Mouse (Mus musculus) CD8-positive naive resting alpha-beta T cell, adult 2 months (primary cell): ENCODE measurements around the gene Ankzf1.
"Not testable (repeated sequence)": the region's sequence is repeated elsewhere in the genome, so short reads cannot be mapped to it uniquely, and the experiment has no call there.

Experiments
- DNase-seq, 2 experiments: peaks; one replicate each; pipeline ENCODE4 v3.0.0; 2022; ENCODE audit warnings: low read depth in 2 of 2, low spot score in 2 of 2

The Ankzf1 gene

DNA sequence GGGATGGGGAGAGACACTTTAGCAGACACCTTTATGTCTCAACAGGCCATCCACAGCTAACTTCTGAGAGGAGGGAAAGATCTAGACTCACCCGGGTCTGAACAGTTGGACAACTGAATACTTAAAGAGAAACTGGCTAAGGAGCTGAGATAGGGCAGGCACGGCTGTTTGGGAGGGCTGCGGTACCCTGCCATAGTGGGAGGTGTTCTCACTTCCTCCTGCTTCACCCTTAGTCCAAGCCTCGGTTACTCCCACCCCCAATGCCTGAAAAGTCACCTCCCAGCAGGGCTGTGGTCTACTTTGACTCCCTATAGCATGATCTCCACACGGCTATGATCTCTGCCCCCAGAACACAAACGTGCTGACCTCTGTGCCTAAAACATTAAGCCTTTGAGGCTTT, 31.6 kb downstream of the Ankzf1 start:
- no peak for DNase-seq

DNA sequence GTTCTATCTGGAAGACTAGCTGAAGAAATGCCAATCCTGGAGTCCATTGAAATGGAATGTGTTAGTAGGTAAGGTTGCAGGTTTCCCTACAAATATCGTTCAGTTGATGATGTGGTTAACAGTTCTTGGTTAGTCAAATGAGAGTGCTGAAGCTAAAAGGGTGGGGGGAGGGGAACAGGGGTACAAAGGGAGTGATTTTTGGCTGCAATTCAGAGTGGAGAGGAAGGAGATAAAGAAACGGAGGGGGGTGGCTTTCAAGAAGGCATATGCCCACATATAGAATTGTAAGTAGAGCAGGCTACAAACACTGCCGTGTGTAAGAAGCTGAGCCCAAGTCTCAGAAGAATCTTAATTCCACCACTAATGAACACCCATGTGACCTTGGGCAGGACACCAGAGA, 33.5 kb downstream of the Ankzf1 start:
- DNase-seq = no peak

DNA sequence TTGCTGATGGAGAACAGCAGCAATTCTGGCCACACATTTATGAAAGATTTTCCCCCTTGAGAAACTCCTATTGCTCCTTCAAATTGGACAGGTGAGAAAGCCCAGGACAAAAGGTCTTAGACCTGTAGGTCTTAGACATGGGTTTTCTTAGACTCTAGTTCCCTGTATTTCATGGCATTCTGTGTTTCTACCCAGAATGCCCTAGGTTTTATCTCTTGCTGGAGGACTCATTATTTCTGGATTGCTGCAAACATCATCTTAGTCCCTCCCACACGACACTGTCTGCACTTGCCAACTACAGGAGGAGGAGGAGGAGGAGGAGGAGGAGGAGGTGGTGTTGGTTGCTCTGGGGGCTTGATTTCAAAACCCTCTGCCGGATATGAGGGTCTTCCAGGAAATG, 34.2 kb downstream of the Ankzf1 start:
- no peak for DNase-seq

DNA sequence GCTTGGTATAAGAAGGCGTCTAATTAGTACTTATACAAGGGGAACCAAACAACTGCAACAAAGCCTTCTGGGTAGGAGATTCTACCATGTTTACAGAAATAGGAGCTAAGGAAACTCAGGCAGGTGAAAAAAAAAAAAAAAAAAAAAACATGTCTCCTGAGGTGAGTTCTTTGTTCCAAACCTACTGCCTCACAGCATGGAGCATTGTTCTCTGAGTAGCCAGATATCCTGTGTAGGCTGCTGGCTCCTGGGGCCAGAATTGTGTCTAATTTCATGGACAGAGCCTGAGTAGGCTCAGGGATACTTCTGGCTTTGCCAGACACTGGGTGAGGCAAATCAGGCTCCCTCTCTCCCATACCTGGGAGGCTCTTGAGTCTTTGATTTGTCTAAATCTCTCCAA, 35.7 kb downstream of the Ankzf1 start:
- no peak for DNase-seq

DNA sequence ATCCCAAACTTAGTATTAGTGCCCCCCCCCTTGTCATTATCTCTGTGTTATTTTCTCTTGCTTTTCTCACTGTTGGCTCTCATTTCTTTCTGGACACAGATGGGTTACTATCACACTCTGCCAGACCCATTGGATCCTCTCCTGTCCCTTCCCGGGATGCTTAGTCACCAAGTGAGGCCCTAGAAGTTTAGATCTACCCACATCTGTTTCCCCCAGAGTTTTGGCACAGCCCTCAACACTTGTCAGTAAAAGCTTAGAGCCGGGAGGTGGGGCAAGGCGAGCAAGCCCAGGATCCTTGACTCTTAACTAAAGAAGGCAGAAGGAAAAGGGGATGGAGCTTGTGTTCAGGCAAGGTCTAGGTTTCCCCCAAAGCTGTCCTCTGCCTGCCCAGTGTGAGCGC, 37.2 kb downstream of the Ankzf1 start:
- DNase-seq = no peak

DNA sequence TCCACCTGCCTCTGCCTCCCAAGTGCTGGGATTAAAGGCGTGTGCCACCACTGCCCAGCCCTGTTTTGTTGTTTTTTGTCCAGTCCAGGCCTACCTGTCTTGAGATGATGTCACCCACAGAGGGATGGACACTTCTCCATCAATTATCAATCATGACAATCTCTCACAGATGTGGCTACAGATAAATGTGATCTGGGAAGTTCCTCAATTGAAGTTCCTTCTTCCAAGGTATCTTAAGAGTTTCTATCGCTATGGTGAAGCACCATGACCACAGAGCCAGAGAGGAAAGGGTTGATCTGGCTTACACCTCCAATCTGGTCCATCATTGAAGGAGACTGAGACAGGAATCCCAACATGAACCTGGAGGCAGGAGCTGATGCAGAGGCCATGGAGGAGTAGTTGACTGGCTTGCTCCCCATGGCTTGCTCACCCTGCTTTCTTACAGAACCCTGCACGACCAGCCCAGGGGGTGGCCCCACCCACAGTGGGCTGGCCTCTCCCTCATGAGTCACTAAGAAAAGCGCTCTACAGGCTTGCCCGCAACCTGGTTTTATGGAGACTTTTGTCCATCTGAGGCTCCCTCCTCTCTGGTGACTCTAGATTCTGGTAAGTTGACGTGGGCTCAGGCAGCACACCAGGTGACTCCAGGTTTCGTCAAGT, 38.5 kb downstream of the Ankzf1 start:
- DNase-seq = no peak

DNA sequence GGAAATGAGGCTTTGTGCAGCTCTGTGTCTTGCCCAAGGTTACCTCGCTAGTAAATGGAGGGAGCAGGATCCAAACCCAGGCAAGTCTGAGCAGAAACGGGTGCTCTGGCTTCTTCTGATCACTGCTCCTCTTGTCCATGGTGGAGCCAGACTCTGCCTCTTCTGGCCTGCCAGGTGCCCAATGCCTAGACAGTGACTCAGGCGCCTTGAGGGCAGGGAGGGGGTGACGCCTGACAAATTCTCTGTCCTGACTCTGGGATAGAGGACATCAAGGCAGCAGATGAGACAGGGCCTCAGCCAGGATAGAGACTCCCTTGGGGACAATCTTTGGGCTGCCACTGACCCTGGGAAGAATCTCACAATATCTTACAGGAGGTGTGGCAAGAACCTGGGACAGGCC, 39.3 kb downstream of the Ankzf1 start:
- no peak for DNase-seq

DNA sequence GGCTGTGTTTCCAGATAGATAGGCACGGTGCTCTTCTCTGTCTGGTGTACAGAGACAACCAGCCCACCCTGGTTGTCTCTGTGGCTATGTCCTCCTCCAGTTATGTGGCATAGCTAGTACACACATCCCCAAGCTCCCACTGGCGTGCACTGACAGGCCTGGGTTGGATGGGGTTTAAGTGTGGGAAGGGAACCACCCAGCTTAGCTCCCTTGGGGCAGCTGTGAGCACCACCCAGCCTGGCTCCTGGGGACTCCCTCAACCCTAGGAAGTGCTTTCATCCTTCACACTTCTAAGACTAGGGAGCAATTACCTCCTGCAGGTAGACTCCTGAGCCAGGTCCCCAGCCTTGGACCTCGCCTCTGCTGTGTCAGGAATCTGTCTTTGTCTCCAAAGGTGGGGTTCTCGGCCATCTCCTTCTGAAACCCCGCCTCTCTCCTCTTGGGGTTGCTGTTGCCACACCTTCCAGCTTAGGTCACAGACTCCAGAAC, 39.8 kb downstream of the Ankzf1 start, which contains the start of gene A630095N17Rik:
Gene A630095N17Rik (minus strand): TSS at position 439 of the 489 bp plus-strand sequence.
- no peak for DNase-seq

DNA sequence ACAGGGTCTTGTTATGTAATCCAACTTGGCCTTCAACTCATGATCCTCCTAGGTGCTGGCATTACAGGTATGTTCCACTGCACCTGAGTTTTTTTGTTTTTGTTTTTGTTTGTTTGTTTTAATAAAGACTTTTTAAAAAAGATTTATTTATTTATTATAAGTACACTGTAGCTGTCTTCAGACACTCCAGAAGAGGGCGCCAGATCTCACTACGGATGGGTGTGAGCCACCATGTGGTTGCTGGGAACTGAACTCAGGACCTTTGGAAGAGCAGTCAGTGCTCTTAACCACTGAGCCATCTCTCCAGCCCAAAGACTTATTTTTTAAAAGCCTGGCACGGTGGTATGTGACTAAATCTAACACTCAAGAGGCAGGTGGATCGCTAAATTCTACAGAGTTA, 40.5 kb downstream of the Ankzf1 start:
- not testable (repeated sequence) for DNase-seq

DNA sequence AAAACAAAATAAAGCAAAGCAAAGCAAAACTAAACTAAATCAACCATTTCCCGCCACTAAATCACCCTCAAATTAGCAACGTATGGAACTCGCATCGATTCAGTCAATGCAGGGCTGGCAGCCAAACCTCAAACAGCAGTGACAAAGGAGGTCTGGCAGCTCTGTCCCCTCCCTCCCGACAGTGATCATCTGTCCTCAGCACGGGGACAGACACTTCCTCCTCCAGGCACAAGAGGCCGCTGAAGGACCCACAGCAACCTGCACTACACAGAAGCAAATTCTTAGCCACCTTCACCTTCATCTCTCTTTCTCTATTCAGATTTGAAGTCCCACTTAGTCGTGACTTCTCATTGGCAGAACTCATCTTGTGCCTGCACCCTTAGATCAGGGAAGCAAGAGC, 42.7 kb downstream of the Ankzf1 start:
- DNase-seq = peak; percentile 64 to 69

DNA sequence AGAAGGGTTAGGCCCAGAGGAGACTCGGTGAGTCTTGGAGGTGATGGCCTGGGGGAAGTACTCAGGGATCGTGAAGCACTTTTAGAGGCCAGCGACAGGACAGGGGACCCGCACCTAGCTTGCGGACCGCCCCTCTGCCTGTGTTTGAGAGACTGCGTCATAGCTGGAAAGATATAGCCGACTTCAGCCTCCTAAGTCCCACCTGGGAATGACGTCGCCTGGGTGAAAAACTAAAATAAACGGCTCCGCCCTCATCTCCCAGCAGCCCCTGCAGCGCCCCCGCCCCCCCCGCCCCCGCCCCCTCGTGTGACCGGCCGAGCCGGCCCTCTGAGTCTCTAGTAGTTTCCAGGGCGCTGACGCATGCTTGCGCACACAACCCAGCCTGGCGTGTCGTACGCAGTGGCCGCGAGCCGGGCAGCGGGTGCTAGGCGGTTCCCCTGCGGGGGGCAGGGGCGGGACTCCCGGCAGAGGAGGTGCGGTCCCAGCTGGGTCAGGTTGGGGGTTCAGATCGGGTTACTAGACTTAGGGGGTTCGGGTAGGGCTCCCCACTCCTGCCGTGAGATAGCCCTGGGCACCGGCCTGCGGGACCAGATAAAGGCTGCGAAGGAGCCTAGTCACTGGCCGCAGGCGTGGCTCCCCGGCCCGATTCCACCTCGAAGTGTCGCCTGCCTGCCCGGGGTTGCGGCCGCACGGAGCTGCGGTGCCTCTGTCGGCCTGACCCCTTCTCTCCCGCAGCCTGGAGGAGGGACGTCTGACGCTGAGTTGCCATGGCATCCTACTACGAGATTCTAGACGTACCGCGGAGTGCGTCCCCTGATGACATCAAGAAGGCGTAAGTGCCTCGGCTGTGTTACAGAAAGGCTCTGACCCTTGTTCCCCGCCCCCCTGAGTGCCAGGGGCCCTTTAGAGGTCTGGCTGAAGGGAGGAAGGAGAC, 44.4 kb downstream of the Ankzf1 start, which contains the start of gene Dnajb2:
Gene Dnajb2 (plus strand): TSS at position 290 of the 934 bp plus-strand sequence.
- peak; percentile 76 to 77 for DNase-seq

DNA sequence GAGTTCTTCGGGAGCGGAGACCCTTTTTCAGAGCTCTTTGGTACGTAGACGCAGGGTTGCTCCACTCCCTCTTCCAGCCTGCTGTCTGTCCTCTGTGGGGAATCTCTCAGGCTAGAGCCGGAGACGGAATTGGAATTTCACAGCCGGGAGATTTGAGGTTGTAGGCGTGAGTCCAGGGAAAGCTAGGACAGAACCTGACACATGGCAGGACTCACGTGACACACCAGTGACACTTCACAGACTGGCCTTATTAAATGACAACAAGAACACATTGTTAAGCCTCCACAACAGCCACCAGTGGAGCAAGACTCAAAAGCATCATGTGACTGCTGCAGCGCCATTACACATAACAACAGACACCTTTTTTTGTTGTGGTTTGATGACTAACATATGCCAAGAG, 47.6 kb downstream of the Ankzf1 start:
- no peak for DNase-seq

DNA sequence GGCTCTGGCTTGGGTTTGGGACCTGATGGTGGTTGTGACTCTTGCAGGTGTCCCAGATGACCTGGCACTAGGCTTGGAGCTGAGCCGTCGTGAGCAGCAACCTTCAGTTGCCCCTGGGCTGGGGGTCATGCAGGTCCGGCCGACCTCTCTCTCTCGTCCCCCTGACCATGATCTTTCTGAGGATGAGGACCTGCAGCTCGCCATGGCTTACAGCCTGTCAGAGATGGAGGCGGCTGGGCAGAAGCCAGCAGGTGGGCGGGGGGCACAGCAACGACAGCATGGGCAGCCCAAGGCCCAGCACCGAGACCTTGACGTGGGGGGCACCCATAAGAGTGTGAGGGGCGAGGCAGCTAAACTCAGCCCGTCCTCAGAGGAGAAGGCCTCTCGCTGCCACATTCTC, 51.5 kb downstream of the Ankzf1 start:
- DNase-seq = no peak

DNA sequence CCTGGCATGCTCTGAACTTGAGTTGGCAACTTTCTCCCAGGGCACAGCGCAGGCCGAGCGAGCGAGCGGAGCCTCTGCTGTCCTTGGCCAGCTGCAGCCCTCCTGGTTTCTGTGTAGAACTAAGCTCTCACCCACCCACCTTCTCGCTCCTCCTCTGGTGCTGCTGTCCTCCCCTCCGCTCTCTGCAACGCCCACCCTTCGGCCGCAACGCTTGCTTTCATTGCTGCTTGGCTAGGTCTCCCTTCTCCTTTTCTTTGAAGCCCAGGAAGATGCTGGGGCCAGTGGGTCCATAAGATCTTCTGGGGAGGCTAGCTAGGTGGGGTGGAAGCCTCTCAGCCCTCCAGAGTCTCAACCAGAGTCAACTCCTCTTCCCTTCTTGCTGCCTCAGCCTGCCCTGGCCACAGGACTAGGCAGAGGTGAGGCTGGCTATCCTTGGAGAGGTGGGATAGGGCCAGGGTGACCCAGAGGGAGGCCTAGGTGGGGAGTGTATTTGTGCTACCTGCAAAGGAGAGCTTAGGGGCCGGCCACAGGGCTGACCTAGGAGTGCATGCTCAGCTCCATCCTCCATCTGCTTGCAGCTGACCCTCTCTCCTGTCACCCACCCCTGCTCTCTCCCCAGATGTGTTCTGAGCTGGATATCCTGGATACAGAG, 52.4 kb downstream of the Ankzf1 start:
- no peak for DNase-seq

DNA sequence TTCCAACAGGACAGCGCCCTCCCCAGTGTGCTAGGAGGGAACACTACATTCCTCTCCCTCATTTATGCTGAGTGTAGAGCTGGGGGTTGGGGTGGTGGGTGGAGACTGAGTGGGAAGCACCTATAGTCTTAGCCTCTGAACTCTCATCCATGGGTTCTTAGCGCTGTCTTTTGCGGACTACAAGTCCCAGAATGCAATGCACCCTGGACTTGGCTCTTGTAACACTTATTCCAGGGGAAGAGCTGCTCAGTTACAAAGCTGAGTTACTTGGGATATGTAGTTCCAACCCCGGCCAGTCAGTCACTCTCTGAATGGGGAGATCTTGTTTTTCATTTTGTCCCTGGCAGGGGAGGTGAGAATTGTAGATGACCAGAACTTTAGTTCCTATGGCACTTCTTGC, 52.9 kb downstream of the Ankzf1 start:
- DNase-seq = no peak

DNA sequence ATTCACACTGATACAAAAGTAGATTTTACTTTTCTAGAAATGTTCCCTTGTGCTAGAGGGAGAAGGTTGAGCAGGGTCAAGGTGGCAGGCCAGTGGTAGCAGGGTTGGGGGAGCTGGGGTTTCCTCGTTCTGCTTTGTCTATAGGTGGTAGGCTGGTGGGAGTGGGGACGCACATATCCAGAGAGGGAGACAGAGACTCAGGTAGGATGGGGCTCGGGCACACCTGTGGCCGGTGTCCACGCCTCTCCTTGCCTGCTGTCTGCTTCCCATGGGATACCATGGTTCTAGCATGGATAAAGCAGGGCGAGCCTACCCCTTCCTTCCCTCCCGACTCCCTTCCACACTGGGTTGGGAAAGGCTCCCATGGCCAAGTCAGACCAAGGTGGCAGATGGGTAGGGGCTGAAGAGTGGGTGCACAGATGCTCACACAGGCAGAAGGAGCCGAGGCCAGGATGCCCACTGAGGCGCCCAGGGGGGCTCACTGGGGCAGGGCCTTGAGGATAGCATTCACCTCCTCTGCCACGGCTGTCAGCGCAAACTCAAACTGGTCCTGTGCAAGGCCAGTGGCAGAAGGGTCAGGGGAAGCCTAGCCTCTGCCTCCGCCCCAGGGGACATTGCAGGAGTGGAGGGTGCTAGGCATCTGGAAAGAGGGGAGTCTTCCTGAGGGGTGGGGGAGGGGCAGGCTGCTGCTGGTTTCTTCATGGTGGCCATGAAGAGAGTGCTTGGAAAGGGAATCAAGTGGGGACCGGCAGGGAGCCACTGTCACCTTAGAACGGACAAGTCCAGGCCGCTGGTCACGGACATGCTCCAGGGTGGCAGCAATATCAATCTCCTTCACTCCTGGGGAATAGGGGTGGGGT, 55.4 kb downstream of the Ankzf1 start:
- no peak for DNase-seq

DNA sequence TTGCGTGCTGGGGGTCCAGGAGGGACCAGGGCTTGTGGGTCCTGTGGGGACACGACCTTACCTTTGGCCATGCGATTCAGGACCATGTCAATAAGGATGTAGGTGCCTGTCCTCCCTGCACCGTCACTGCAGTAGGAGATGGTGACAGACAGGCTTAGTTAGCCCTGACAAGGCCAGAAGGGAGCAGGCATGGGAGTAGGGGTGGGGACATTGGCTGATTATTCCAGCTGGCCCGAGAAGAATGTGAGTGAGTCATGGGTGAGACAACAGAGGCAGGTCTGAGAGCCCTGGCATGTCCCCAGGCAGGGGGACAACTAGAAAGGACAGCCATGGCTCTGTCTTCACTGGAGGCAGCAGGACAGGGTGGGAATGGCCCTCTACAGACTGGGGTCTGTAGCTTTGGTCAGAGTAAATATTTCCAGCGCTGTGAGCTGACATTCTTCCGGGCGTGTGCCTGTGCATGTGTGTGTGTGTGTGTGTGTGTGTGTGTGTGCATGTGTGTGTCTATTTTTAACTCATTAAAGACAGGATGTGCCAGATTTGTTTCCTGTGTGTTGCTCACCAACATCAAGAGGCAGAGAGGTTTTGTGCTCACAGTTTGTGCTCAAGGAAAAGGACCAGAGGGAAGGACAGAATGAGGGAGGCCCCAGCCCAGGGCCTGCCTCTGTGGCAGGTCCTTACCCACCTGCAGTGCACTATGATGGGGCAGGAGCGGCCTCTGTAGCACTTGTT, 56.3 kb downstream of the Ankzf1 start:
- DNase-seq = no peak
